In genomic region chr7:113774039-113774438, GRCm38 (mm10) we compare ENCODE assay signal across 8 mouse cellular contexts. TPM values are rescaled to one million over a fixed set of nuclear protein-coding genes. Genes with fewer than 3 reads are reported as not detected.
DNase-seq lines count a peak whose midpoint lies in the region; ATAC-seq lines count a peak whose summit lies in the region.

No protein-coding gene starts in this region.

- H3K36me3 ChIP-seq in intestine, embryonic 16.5 days (ENCODE audit: control insufficient read depth, insufficient read depth, low read length) = no peaks in the 10 kb centered on the region
- no peaks in the 10 kb centered on the region for H3K36me3 ChIP-seq in liver, embryonic 13.5 days
- H3K36me3 ChIP-seq in neural tube, embryonic 11.5 days (ENCODE audit: control insufficient read depth, insufficient read depth, low read length) = no peaks in the 10 kb centered on the region

- H3K9me3 ChIP-seq in intestine, embryonic 16.5 days (ENCODE audit: control insufficient read depth, low read length) = no peaks in the 10 kb centered on the region
- H3K9me3 ChIP-seq in liver, embryonic 13.5 days (replicated peaks) = 0 out of 2 replicates have a peak, but pooled peaks cover 3% of the 10 kb centered on the region
- no peaks in the 10 kb centered on the region for H3K9me3 ChIP-seq in neural tube, embryonic 11.5 days (ENCODE audit: control insufficient read depth, low read length)

- H3K4me1 ChIP-seq in intestine, embryonic 16.5 days (ENCODE audit: control insufficient read depth, insufficient read depth, low read length) = no peaks in the 10 kb centered on the region
- H3K4me1 ChIP-seq in liver, embryonic 13.5 days (replicated peaks) = no peaks in the 10 kb centered on the region
- no peaks in the 10 kb centered on the region for H3K4me1 ChIP-seq in neural tube, embryonic 11.5 days (ENCODE audit: control insufficient read depth, insufficient read depth, low read length)

- H3K4me2 ChIP-seq in intestine, embryonic 16.5 days (ENCODE audit: low read depth, low read length) = no peak overlapping the region
- H3K4me2 ChIP-seq in liver, embryonic 13.5 days = no peak overlapping the region
- H3K4me2 ChIP-seq in neural tube, embryonic 11.5 days (ENCODE audit: low read depth) = no peak overlapping the region

- 14% methylated on average over 7 of the region's 7 CpGs for WGBS in intestine, embryonic 16.5 days
- 12% methylated on average over 7 of the region's 7 CpGs for WGBS in liver, embryonic 13.5 days (ENCODE audit: insufficient replicate concordance)
- 21% methylated on average over 7 of the region's 7 CpGs for WGBS in neural tube, embryonic 11.5 days

- no peak overlapping the region for H3K4me3 ChIP-seq in intestine, embryonic 16.5 days (ENCODE audit: low read length)
- H3K4me3 ChIP-seq in liver, embryonic 13.5 days (replicated peaks) = no peak overlapping the region
- no peak overlapping the region for H3K4me3 ChIP-seq in neural tube, embryonic 11.5 days (ENCODE audit: low read depth, low read length)

- no peaks in the 10 kb centered on the region for H3K27me3 ChIP-seq in intestine, embryonic 16.5 days (replicated peaks; ENCODE audit: control insufficient read depth, insufficient read depth, low read length)
- peaks cover 5% of the 10 kb centered on the region for H3K27me3 ChIP-seq in liver, embryonic 13.5 days
- no peaks in the 10 kb centered on the region for H3K27me3 ChIP-seq in neural tube, embryonic 11.5 days (ENCODE audit: control insufficient read depth, insufficient read depth, low read length)

- ATAC-seq in intestine, embryonic 16.5 days = peak; percentile 79
- no peak for ATAC-seq in liver, embryonic 13.5 days (ENCODE audit: low read depth)
- peak; percentile 55; the same call in 1 of the 2 replicates for ATAC-seq in neural tube, embryonic 11.5 days (ENCODE audit: insufficient read depth, low FRiP score, low TSS enrichment)

- H3K9ac ChIP-seq in intestine, embryonic 16.5 days (ENCODE audit: low read depth, low read length) = no peak overlapping the region
- no peak overlapping the region for H3K9ac ChIP-seq in liver, embryonic 13.5 days
- no peak overlapping the region for H3K9ac ChIP-seq in neural tube, embryonic 11.5 days (ENCODE audit: low read length)

- H3K27ac ChIP-seq in intestine, embryonic 16.5 days (ENCODE audit: low read length) = no peak overlapping the region
- no peak overlapping the region for H3K27ac ChIP-seq in liver, embryonic 13.5 days
- no peak overlapping the region for H3K27ac ChIP-seq in neural tube, embryonic 11.5 days (ENCODE audit: low read depth, low read length)

- peak; percentile 27 for DNase-seq in layer of hippocampus, adult 11-12 months (ENCODE audit: low spot score)
- DNase-seq in layer of hippocampus, adult 9-11 months = no peak
- DNase-seq in cerebellum, adult 18-20 months = peak; percentile 71 to 77
- DNase-seq in gastrocnemius, adult 18-20 months (ENCODE audit: low spot score) = peak; percentile 61
- peak; percentile 13 for DNase-seq in liver, embryonic 13.5 days
- DNase-seq in neural tube, embryonic 11.5 days (ENCODE audit: low spot score) = peak; percentile 52
- DNase-seq in testis, postnatal 10 days (ENCODE audit: low spot score) = peak; percentile 76

RNA-seq across cellular contexts. Expression of gene Spon1, which starts 8.2 kb away (rescaled TPM):
- 1 to 10 TPM; 2.3 to 3.1 TPM for total RNA-seq in gastrocnemius, adult 18-20 months (2021)
- polyA plus RNA-seq in intestine, embryonic 16.5 days (2015; fragmentation: Nextera tagmentation; extraction: Ambion mirVana) = 8.2 and 8.9 TPM in 2 replicates
- 0.95 and 1.1 TPM in 2 replicates for polyA plus RNA-seq in liver, embryonic 13.5 days (2015; fragmentation: Nextera tagmentation; extraction: Ambion mirVana)
- 66.4 and 79.1 TPM in 2 replicates for polyA plus RNA-seq in neural tube, embryonic 11.5 days (2014; fragmentation: Nextera tagmentation; extraction: Ambion mirVana)
